Mouse (Mus musculus): ENCODE data around the gene Rap1b.

- TF ChIP-seq POLR2A (IDR thresholded peaks at IDR 0.05; ENCODE audit: low read depth, low read length) (no peak), CTCF (conservative IDR thresholded peaks at IDR 0.05; ENCODE audit: insufficient read depth, insufficient read length, low read depth, low read length) (no peak)
Observed at GRCm38 (mm10) chr10:117776281-117777102, 69.3 kb downstream of the Rap1b start.

All from kidney, adult 2 months (tissue).